Mouse (Mus musculus): ENCODE data around the gene Klri1.

- TF ChIP-seq POLR2A (IDR thresholded peaks at IDR 0.05; ENCODE audit: borderline replicate concordance, extremely low read depth, insufficient read depth, insufficient read length, poor library complexity, severe bottlenecking): no peak
- TF ChIP-seq CTCF (IDR thresholded peaks at IDR 0.05; ENCODE audit: borderline replicate concordance, extremely low read depth, insufficient read depth, insufficient read length): no peak
These were observed 30.2 kb upstream of the Klri1 start for GRCm38 (mm10) chr6:129747016-129747653.
